Mouse (Mus musculus) adrenal gland, postnatal 4 days (tissue): ENCODE measurements around the gene Lamc3. TPM values are rescaled to one million over a fixed set of nuclear protein-coding genes. Genes with fewer than 3 reads are reported as not detected.

Experiments used
- DNase-seq, 2 experiments: peaks; one replicate each; pipeline ENCODE4 v3.0.0; 2021 to 2022; ENCODE audit warnings: low spot score in 2 of 2, mixed read lengths in 2 of 2
- long read RNA-seq, 2 experiments: library from polyadenylated mRNA; stranded (forward); transcript quantifications; one replicate each; pipeline ENCODE4 v2.0.0; 2021
- total RNA-seq, 2 experiments: library from RNA; stranded (reverse); gene quantifications; 2 replicates each; pipeline ENCODE4 v1.2.3; 2021

Gene Lamc3
- 10 to 100 TPM; 18.7 to 19.6 TPM for total RNA-seq
- long read RNA-seq, experiment 1, full-length matches to known transcripts = 1 of 13 reads
- long read RNA-seq, experiment 1, partial matches to known transcripts = 7 of 13 reads
- long read RNA-seq, experiment 1, other reads (novel, unspliced or antisense) = 5 of 13 reads
- long read RNA-seq, experiment 2, full-length matches to known transcripts = 1 of 15 reads
- long read RNA-seq, experiment 2, partial matches to known transcripts = 9 of 15 reads
- long read RNA-seq, experiment 2, other reads (novel, unspliced or antisense) = 5 of 15 reads

- peak; percentile 45 to 51 for DNase-seq
These were observed at the start of gene Lamc3 for GRCm38 (mm10) chr2:31887030-31887429. TSS of gene Lamc3 (plus strand) at chr2:31887291.

DNA sequence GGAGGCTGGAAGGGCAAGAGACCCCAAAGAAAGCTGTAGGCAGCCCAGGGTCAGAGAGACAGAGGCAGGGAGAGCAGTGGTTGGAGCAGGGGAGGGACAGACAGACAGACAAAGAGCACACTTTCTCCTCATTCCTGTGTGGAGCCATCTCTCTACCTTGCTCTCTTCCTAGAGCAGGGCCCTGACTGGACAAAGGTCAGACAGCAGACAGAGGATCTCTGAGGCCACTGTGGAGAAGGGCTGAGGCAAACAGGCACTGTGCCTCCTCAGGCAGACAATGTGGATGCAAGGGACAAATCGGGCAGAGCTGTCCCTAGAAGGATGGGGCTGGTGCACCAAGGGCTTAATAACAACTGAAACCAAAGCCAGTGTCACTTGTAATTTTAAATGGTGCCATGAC, 48.2 kb upstream of the Lamc3 start:
- DNase-seq = no peak

GRCm38 (mm10) chr2:31844729-31845136, 42.4 kb upstream of the Lamc3 start:
- DNase-seq = no peak

DNA sequence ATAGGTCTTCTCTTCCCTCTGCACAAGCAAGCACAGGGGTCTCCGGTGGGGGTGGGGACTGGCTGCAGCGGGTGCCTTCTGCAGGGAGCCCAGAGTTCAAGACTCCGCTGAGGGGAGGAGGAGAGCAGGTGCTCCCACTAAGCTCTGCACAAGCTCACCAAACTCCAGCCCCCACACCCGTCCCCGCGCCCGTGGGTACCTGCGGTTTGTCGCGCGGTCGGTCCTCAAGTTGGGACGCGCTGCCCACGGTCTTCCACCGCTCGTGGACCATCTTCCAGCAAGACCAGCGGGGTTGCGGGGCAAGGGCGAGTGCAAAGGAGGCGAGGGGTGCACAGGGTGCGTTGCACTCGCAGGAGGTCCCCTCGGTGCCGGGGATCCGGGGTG, 41.6 kb upstream of the Lamc3 start:
- DNase-seq = no peak

GRCm38 (mm10) chr2:31845896-31846691, 41.0 kb upstream of the Lamc3 start, which contains the start of gene Fibcd1:
TSS of gene Fibcd1 (minus strand) at chr2:31846005.
- no peak for DNase-seq

DNA sequence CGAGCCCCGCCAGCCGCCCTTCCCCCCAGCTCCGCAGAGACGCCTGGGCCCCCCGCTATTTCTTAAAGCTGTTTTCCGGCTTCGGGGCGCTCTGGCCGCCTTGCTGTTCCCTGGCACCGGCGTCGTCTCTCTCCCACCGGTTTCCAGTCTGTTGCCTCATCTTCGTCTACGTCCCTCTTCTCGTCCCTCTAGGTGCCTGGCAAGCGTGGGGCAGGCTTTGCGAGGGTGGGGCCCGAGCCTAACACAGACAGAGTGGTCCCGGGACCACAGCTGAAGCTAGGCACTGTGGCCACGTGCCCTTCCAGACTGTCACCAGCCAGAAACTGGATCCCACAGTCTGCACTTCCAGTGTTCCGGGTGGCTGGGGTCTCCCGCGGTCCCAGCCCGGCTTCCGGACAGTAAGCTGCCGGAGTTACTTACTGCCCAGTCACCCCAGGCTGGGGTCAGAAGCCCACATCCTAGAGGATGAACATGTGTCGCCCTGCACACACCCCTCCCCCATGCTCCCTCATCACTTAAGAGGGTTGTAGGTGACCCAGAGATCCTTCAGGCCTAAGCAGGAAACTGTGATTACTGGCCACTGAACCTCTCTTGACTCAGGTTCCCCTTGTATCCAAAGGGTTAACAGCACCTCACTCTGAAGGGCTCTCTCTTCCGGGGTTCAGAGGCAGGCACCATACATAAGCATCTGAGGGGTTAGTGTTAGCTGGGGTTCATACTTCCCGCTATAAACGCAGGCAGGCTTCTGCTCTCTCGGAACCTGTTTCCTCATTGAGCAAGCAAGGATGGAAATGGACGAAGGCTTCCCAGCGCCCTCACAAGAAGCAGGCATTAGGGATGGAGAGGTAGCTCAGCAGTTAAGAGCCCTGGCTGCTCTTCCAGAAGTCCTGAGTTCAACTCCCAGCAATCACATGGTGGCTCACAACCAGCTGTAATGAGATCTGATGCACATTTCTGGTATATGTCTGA, 40.1 kb upstream of the Lamc3 start:
- DNase-seq = no peak

DNA sequence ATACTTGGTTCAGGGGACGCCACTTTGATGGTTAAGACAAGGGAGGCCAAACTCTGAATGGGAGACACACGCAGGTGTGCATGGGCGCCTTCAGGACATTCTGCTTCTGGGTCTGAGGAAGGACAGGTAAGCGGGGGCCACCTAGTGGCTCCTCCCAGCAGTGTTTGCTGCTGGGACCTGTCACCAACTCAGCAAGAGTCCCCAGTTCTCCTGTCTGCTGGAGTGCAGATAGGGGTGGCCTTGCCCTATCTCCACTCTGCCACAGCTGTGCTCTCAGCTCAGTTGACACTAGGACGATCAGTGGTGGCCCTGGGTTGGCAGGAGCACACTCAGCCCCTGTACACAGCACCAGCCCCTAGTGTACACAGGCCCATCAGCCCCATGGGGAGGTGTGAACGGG, 39.2 kb upstream of the Lamc3 start:
- no peak for DNase-seq

GRCm38 (mm10) chr2:31850141-31850540, 37.0 kb upstream of the Lamc3 start:
- no peak for DNase-seq

- DNase-seq = no peak
These were observed 31.1 kb upstream of the Lamc3 start for GRCm38 (mm10) chr2:31855991-31856390.

DNA sequence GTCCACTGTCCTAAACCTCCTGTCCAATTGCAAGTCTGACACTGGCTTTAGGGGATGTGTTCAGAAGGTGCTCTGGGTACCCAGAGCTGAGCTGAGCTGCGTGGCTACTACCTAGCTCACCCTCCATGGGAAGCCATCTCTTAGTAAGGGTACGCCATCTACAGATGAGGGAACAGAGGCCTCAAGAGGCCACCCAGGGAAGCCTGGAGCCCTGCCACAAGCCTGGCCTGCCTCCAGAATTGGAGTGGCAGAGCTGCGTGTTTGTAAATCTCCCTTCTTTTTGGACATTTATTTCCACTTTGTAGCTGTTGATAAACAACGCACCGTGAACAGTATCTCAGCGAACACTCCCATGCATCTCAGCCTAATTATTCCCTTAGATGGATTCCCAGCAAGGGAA, 29.9 kb upstream of the Lamc3 start:
- no peak for DNase-seq

- no peak for DNase-seq
These were observed 28.6 kb upstream of the Lamc3 start for GRCm38 (mm10) chr2:31858500-31858899.

GRCm38 (mm10) chr2:31862919-31863318, 24.2 kb upstream of the Lamc3 start:
- DNase-seq = no peak

DNA sequence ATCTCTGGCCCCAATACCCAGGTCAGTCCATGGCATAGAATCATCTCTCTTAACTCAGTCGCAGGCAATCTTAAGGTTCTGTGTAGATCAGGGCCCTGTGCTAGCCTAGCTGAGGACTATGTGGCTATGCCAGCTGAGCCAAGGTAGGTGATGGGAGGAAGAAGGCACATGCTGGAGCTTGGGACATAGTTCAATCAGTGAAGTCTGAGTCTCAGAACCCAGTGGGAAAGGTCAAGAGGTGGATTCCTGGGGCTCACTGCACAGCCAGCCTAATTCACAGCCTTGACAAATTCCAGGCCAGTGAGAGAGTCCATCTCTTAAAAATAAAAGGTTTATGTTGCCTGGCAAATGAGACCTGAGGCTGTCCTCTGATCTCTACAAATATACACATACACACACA, 23.3 kb upstream of the Lamc3 start:
- DNase-seq = no peak

DNA sequence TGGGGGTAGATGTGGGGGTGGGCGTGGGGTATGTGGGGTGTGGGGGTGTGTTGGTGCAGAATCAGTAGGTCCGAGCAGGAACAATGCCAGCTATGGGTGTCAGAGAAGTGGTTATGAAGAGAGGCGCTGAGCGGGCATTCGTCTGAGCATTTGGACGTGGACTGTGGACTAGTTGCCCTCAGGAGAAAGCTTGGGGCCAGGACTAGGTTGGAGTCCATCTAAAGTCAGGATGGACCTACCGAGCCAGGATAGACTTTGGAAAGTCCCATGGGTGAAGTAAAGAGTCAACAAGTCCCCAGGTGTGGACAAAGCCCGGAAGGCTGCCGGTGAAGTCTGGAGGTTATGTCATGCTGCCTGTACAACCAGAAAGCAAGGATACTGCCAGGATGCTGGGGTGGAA, 22.2 kb upstream of the Lamc3 start:
- DNase-seq = no peak

- no peak for DNase-seq
These were observed 21.8 kb upstream of the Lamc3 start for GRCm38 (mm10) chr2:31865322-31865721.

DNA sequence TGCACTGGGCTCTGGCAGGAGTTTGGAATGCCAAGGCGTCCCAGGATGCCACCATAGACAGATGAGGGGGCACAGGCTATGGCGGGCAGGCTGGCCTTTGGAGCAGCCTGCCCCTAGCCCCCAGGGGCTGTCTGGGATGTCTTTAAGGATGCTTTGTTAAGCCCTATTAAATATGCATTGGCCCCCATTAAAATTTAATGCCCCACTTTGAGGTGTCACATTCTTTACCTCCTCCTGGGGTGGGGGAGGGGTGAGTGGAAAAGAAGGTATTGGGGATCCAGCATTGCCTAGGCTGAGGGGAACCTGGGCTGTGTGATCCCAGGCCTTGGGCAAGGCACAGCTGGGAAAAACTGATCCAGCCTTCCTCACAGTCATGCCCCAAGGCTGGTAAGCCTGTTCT, 21.3 kb upstream of the Lamc3 start:
- DNase-seq = no peak

DNA sequence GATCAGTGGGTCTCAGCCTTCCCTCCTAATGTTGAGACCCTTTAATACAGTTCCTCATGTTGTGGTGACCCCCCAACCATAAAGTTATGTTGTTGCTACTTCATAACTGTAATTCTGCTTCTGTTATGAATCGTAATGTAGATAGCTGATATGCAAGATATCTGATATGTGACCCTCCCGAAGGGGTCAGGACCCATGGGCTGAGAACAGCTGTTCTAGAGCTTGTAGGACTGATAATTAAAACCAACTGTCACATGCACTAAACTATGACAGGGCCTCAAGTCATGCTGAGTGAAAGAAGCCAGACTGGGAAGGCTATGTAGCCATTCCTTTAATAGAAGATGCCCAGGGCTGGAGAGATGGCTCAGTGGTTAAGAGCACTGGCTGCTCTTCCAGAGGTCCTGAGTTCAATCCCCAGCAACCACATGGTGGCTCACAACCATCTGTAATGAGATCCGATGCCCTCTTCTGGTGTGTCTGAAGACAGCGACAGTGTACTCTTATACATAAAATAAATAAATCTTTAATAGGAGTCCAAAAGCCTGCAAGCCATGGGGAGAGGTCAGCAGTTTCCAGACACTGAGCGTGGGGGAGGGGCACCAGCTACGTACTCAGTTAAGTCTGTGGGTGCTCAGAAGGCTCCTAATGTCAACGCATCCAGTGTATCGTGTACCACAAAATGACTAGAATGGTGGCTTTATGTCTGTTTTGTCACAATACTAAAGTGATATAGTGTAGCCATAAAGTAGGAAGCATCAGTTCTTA, 19.1 kb upstream of the Lamc3 start:
- DNase-seq = no peak

- DNase-seq = no peak
These were observed 18.4 kb upstream of the Lamc3 start for GRCm38 (mm10) chr2:31868538-31869164.

DNA sequence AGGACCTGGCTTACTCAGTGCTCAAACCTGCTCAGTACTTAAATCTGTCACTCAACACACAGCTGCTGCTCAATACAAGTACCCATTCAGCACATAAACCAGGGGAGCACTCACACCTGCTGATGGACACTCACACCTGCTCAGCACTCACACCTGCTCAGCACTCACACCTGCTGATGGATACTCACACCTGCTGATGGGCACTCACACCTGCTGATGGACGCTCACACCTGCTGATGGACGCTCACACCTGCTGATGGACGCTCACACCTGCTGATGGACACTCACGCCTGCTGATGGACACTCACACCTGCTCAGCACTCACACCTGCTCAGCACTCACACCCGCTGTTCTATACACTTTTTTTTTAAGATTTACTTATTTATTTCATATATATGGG, 17.4 kb upstream of the Lamc3 start:
- DNase-seq = no peak

DNA sequence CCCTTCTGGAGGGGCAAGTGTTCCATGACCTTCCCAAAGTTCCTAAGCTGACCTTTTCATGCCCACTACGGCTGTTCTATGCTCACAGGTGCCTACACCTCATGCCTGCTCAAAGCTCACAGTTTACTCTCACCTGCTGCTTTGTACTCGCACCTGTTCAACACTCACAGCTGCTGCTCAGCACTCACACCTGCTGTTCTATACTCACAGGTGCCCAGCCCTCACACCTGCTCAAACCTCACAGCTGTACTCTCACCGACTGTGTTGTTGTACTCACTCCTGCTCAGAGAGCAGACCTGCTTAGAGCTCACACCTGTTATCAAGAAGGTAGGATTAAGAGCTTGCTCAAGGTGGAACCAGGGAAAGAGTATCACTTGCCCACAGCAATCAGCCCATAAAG, 16.4 kb upstream of the Lamc3 start:
- no peak for DNase-seq
